Mouse (Mus musculus): ENCODE measurements around the gene Amdhd2.

GRCm38 (mm10) chr17:24167120-24167519 lies 3.6 kb upstream of the Amdhd2 start:
- TF ChIP-seq CTCF (IDR thresholded peaks at IDR 0.05; ENCODE audit: borderline replicate concordance, insufficient read depth, low read length) (no peak), POLR2A (IDR thresholded peaks at IDR 0.05; ENCODE audit: low read depth, low read length) (0 out of 2 replicates have a peak, but pooled peaks have one; percentile 18)
